Mouse (Mus musculus): ENCODE measurements around the gene Snrpd3. TPM values are rescaled to one million over a fixed set of nuclear protein-coding genes. Genes with fewer than 3 reads are reported as not detected.
A peak's percentile ranks its signal among the peaks of the same experiment; 100 is the strongest.
"Not testable (repeated sequence)": the region's sequence is repeated elsewhere in the genome, so short reads cannot be mapped to it uniquely, and the experiment has no call there.

Snrpd3 gene
- polyA plus RNA-seq, 1 experiment: 21.9 TPM

- peak; percentile 91 for TF ChIP-seq POLR2A (IDR thresholded peaks at IDR 0.05; ENCODE audit: control insufficient read depth, low read depth, low read length)
- TF ChIP-seq CTCF (IDR thresholded peaks at IDR 0.05; ENCODE audit: control insufficient read depth, insufficient read depth, insufficient replicate concordance, low read depth, low read length): no peak
- Histone ChIP-seq H3K4me3 (ENCODE audit: control insufficient read depth, low read depth, low read length) (peak within 1 kb of the TSS; percentile 95), H3K27me3 (ENCODE audit: control insufficient read depth, insufficient read depth, low read length) (no peaks in the 10 kb centered on the region), H3K4me1 (ENCODE audit: control insufficient read depth, insufficient read depth, low read length) (peaks cover 10% of the 10 kb centered on the region), H3K27ac (ENCODE audit: control insufficient read depth, insufficient read depth, low read depth, low read length) (peak within 1 kb of the TSS; percentile 98), H3K36me3 (ENCODE audit: control insufficient read depth, insufficient read depth, low read length) (peaks cover 2% of the 10 kb centered on the region)
Observed at GRCm38 (mm10) chr10:75517758-75518143, 400 bp downstream of the Snrpd3 start, which contains the start of gene Gucd1. Gucd1 (minus strand) TSS chr10:75517972.

GRCm38 (mm10) chr10:75520581-75520980 lies 3.2 kb downstream of the Snrpd3 start:
- Histone ChIP-seq H3K4me3 (ENCODE audit: control insufficient read depth, low read depth, low read length) (no peak overlapping the region), H3K36me3 (ENCODE audit: control insufficient read depth, insufficient read depth, low read length) (peaks cover 2% of the 10 kb centered on the region), H3K27me3 (ENCODE audit: control insufficient read depth, insufficient read depth, low read length) (no peaks in the 10 kb centered on the region), H3K27ac (ENCODE audit: control insufficient read depth, insufficient read depth, low read depth, low read length) (no peak overlapping the region), H3K4me1 (ENCODE audit: control insufficient read depth, insufficient read depth, low read length) (peaks cover 10% of the 10 kb centered on the region)
- no peak for TF ChIP-seq CTCF (IDR thresholded peaks at IDR 0.05; ENCODE audit: control insufficient read depth, insufficient read depth, insufficient replicate concordance, low read depth, low read length)
- no peak for TF ChIP-seq POLR2A (IDR thresholded peaks at IDR 0.05; ENCODE audit: control insufficient read depth, low read depth, low read length)

GRCm38 (mm10) chr10:75521643-75522042 lies 4.3 kb downstream of the Snrpd3 start:
- H3K27me3 ChIP-seq (ENCODE audit: control insufficient read depth, insufficient read depth, low read length): no peaks in the 10 kb centered on the region
- peaks cover 2% of the 10 kb centered on the region for H3K4me1 ChIP-seq (ENCODE audit: control insufficient read depth, insufficient read depth, low read length)
- TF ChIP-seq POLR2A (IDR thresholded peaks at IDR 0.05; ENCODE audit: control insufficient read depth, low read depth, low read length) (no peak), CTCF (IDR thresholded peaks at IDR 0.05; ENCODE audit: control insufficient read depth, insufficient read depth, insufficient replicate concordance, low read depth, low read length) (no peak)
- H3K27ac ChIP-seq (ENCODE audit: control insufficient read depth, insufficient read depth, low read depth, low read length): no peak overlapping the region
- peaks cover 2% of the 10 kb centered on the region for H3K36me3 ChIP-seq (ENCODE audit: control insufficient read depth, insufficient read depth, low read length)
- H3K4me3 ChIP-seq (ENCODE audit: control insufficient read depth, low read depth, low read length): no peak overlapping the region

- H3K27ac ChIP-seq (ENCODE audit: control insufficient read depth, insufficient read depth, low read depth, low read length); H3K36me3 ChIP-seq (ENCODE audit: control insufficient read depth, insufficient read depth, low read length); H3K4me1 ChIP-seq (ENCODE audit: control insufficient read depth, insufficient read depth, low read length); H3K27me3 ChIP-seq (ENCODE audit: control insufficient read depth, insufficient read depth, low read length); H3K4me3 ChIP-seq (ENCODE audit: control insufficient read depth, low read depth, low read length): not testable (repeated sequence)
Observed at GRCm38 (mm10) chr10:75525450-75525849, 8.1 kb downstream of the Snrpd3 start.

GRCm38 (mm10) chr10:75530322-75530721 lies 13.0 kb downstream of the Snrpd3 start:
- Histone ChIP-seq H3K27me3 (ENCODE audit: control insufficient read depth, insufficient read depth, low read length) (no peaks in the 10 kb centered on the region), H3K4me3 (ENCODE audit: control insufficient read depth, low read depth, low read length) (peak overlapping the region; percentile 25; the same call in 1 of the 2 replicates), H3K27ac (ENCODE audit: control insufficient read depth, insufficient read depth, low read depth, low read length) (peak overlapping the region; percentile 40), H3K4me1 (ENCODE audit: control insufficient read depth, insufficient read depth, low read length) (no peaks in the 10 kb centered on the region; the same call in 1 of the 2 replicates), H3K36me3 (ENCODE audit: control insufficient read depth, insufficient read depth, low read length) (peaks cover 5% of the 10 kb centered on the region)
- no peak for TF ChIP-seq CTCF (IDR thresholded peaks at IDR 0.05; ENCODE audit: control insufficient read depth, insufficient read depth, insufficient replicate concordance, low read depth, low read length)
- TF ChIP-seq POLR2A (IDR thresholded peaks at IDR 0.05; ENCODE audit: control insufficient read depth, low read depth, low read length): no peak

GRCm38 (mm10) chr10:75531532-75532090 lies 14.3 kb downstream of the Snrpd3 start:
- Histone ChIP-seq H3K36me3 (ENCODE audit: control insufficient read depth, insufficient read depth, low read length) (peaks cover 5% of the 10 kb centered on the region), H3K27ac (ENCODE audit: control insufficient read depth, insufficient read depth, low read depth, low read length) (no peak overlapping the region), H3K27me3 (ENCODE audit: control insufficient read depth, insufficient read depth, low read length) (no peaks in the 10 kb centered on the region), H3K4me3 (ENCODE audit: control insufficient read depth, low read depth, low read length) (no peak overlapping the region), H3K4me1 (ENCODE audit: control insufficient read depth, insufficient read depth, low read length) (no peaks in the 10 kb centered on the region; the same call in 1 of the 2 replicates)
- no peak for TF ChIP-seq CTCF (IDR thresholded peaks at IDR 0.05; ENCODE audit: control insufficient read depth, insufficient read depth, insufficient replicate concordance, low read depth, low read length)
- TF ChIP-seq POLR2A (IDR thresholded peaks at IDR 0.05; ENCODE audit: control insufficient read depth, low read depth, low read length): no peak

GRCm38 (mm10) chr10:75534216-75534615 lies 16.9 kb downstream of the Snrpd3 start:
- Histone ChIP-seq H3K27ac (ENCODE audit: control insufficient read depth, insufficient read depth, low read depth, low read length) (no peak overlapping the region), H3K4me3 (ENCODE audit: control insufficient read depth, low read depth, low read length) (no peak overlapping the region), H3K36me3 (ENCODE audit: control insufficient read depth, insufficient read depth, low read length) (peaks cover 5% of the 10 kb centered on the region), H3K27me3 (ENCODE audit: control insufficient read depth, insufficient read depth, low read length) (no peaks in the 10 kb centered on the region), H3K4me1 (ENCODE audit: control insufficient read depth, insufficient read depth, low read length) (no peaks in the 10 kb centered on the region; the same call in 1 of the 2 replicates)
- no peak for TF ChIP-seq CTCF (IDR thresholded peaks at IDR 0.05; ENCODE audit: control insufficient read depth, insufficient read depth, insufficient replicate concordance, low read depth, low read length)
- TF ChIP-seq POLR2A (IDR thresholded peaks at IDR 0.05; ENCODE audit: control insufficient read depth, low read depth, low read length): no peak

- H3K27me3 ChIP-seq (ENCODE audit: control insufficient read depth, insufficient read depth, low read length): no peaks in the 10 kb centered on the region
- no peak overlapping the region for H3K4me3 ChIP-seq (ENCODE audit: control insufficient read depth, low read depth, low read length)
- H3K4me1 ChIP-seq (ENCODE audit: control insufficient read depth, insufficient read depth, low read length): no peaks in the 10 kb centered on the region; the same call in 1 of the 2 replicates
- TF ChIP-seq CTCF (IDR thresholded peaks at IDR 0.05; ENCODE audit: control insufficient read depth, insufficient read depth, insufficient replicate concordance, low read depth, low read length): no peak
- no peak for TF ChIP-seq POLR2A (IDR thresholded peaks at IDR 0.05; ENCODE audit: control insufficient read depth, low read depth, low read length)
- no peak overlapping the region for H3K27ac ChIP-seq (ENCODE audit: control insufficient read depth, insufficient read depth, low read depth, low read length)
- peaks cover 5% of the 10 kb centered on the region for H3K36me3 ChIP-seq (ENCODE audit: control insufficient read depth, insufficient read depth, low read length)
Observed at GRCm38 (mm10) chr10:75534934-75535333, 17.6 kb downstream of the Snrpd3 start.

Measured in testis, adult 2 months (tissue).